Mouse (Mus musculus): ENCODE measurements around the gene Myl6. TPM values are rescaled to one million over a fixed set of nuclear protein-coding genes. Genes with fewer than 3 reads are reported as not detected.
A peak's percentile ranks its signal among the peaks of the same experiment; 100 is the strongest.
"Not testable (repeated sequence)": the region's sequence is repeated elsewhere in the genome, so short reads cannot be mapped to it uniquely, and the experiment has no call there.

Gene Myl6
- polyA plus RNA-seq, 1 experiment from 2014 or later = 685 TPM

DNA sequence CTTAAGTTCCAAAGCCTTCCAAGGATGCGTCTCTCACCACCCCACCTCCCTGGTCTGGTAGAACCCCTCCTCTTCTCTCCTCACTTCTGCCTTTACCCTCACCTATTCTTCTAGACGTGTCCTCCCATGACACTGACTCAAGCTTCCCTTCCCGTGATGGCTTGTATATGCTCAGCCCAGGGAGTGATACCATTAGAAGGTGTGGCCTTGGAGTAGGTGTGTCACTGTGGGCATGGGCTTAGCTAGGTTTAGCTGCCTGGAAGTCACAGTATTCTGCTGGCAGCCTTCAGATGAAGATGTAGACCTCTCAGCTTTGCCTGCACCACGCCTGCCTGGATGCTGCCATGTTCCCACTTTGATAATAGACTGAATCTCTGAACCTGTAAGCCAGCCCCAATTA is 21.1 kb upstream of the Myl6 start:
- no peaks in the 10 kb centered on the region for H3K9me3 ChIP-seq (ENCODE audit: control insufficient read depth, low read length)
- DNase-seq (ENCODE audit: low spot score) = no peak
- peaks cover 22% of the 10 kb centered on the region for H3K4me1 ChIP-seq (replicated peaks; ENCODE audit: control insufficient read depth, insufficient read depth, low read length)
- ATAC-seq (replicated peaks; ENCODE audit: low FRiP score) = no peak
- H3K4me2 ChIP-seq = no peak overlapping the region
- no peak overlapping the region for H3K9ac ChIP-seq (ENCODE audit: low read depth, low read length)
- WGBS = 81% methylated on average over 4 of the region's 4 CpGs
- no peak overlapping the region for H3K27ac ChIP-seq (ENCODE audit: low read depth, low read length)
- H3K36me3 ChIP-seq (ENCODE audit: control insufficient read depth, insufficient read depth, low read length) = peaks cover 11% of the 10 kb centered on the region; the same call in 1 of the 2 replicates
- no peak overlapping the region for H3K4me3 ChIP-seq (ENCODE audit: low read depth, low read length)
- H3K27me3 ChIP-seq (replicated peaks; ENCODE audit: control insufficient read depth, insufficient read depth, low read length) = no peaks in the 10 kb centered on the region

GRCm38 (mm10) chr10:128511761-128512160 is 17.8 kb upstream of the Myl6 start:
- no peak overlapping the region for H3K9ac ChIP-seq (ENCODE audit: low read depth, low read length)
- no peak overlapping the region for H3K4me3 ChIP-seq (ENCODE audit: low read depth, low read length)
- H3K36me3 ChIP-seq (ENCODE audit: control insufficient read depth, insufficient read depth, low read length) = peaks cover 7% of the 10 kb centered on the region
- H3K27me3 ChIP-seq (replicated peaks; ENCODE audit: control insufficient read depth, insufficient read depth, low read length) = no peaks in the 10 kb centered on the region
- no peak for ATAC-seq (replicated peaks; ENCODE audit: low FRiP score)
- H3K4me1 ChIP-seq (replicated peaks; ENCODE audit: control insufficient read depth, insufficient read depth, low read length) = peaks cover 15% of the 10 kb centered on the region
- DNase-seq (ENCODE audit: low spot score) = no peak
- H3K9me3 ChIP-seq (ENCODE audit: control insufficient read depth, low read length) = no peaks in the 10 kb centered on the region
- H3K27ac ChIP-seq (ENCODE audit: low read depth, low read length) = no peak overlapping the region
- WGBS = 86% methylated on average over 12 of the region's 12 CpGs
- no peak overlapping the region for H3K4me2 ChIP-seq

DNA sequence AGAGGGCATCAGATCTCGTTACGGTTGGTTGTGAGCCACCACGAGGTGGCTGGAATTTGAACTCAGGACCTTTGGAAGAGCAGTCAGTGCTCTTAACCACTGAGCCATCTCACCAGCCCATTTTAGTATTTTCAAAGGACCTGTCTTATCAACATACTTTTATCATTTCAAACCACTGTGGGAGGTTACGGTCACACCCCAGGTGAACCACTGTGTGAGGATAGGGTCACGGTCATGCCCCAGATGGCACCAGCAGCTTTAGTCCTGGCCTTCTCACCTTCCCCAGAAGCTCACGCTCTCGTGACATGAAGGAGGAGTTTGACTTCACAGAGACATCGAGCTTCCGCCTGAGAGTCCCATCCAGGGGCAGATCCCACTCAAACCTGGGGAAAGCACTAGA is 17.2 kb upstream of the Myl6 start:
- no peak overlapping the region for H3K9ac ChIP-seq (ENCODE audit: low read depth, low read length)
- H3K4me2 ChIP-seq = no peak overlapping the region
- H3K27me3 ChIP-seq (replicated peaks; ENCODE audit: control insufficient read depth, insufficient read depth, low read length) = no peaks in the 10 kb centered on the region
- 0 out of 2 replicates have a peak, but pooled peaks have one; percentile 27 for ATAC-seq (replicated peaks; ENCODE audit: low FRiP score)
- H3K27ac ChIP-seq (ENCODE audit: low read depth, low read length) = no peak overlapping the region
- H3K4me3 ChIP-seq (ENCODE audit: low read depth, low read length) = no peak overlapping the region
- no peak for DNase-seq (ENCODE audit: low spot score)
- H3K4me1 ChIP-seq (replicated peaks; ENCODE audit: control insufficient read depth, insufficient read depth, low read length) = peaks cover 10% of the 10 kb centered on the region
- H3K36me3 ChIP-seq (ENCODE audit: control insufficient read depth, insufficient read depth, low read length) = peaks cover 7% of the 10 kb centered on the region
- H3K9me3 ChIP-seq (ENCODE audit: control insufficient read depth, low read length) = no peaks in the 10 kb centered on the region
- 77% methylated on average over 9 of the region's 9 CpGs for WGBS

DNA sequence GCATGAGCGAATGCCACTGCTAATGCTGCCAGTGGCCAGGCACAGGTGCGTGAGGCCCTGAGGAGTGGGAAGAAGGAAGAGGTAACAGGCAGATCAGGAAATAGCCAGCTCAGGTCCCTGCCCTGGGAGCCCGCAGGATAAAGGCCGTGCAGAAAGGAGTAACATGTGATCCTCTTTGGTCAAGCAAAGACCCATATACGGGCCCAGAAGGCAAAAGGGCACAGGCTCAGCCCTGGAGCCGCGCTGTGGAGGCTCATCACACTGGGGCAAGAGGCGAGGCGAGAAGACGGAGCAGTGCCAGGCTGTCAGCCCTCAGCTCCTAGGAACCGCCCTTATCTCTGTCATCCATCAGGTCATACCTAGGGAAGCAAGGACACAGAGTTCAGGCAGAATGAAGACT is 16.4 kb upstream of the Myl6 start:
- Histone ChIP-seq H3K4me3 (ENCODE audit: low read depth, low read length) (no peak overlapping the region), H3K4me1 (replicated peaks; ENCODE audit: control insufficient read depth, insufficient read depth, low read length) (0 out of 2 replicates have a peak, but pooled peaks cover 3% of the 10 kb centered on the region), H3K9ac (ENCODE audit: low read depth, low read length) (no peak overlapping the region), H3K36me3 (ENCODE audit: control insufficient read depth, insufficient read depth, low read length) (peaks cover 9% of the 10 kb centered on the region), H3K27ac (ENCODE audit: low read depth, low read length) (no peak overlapping the region), H3K9me3 (ENCODE audit: control insufficient read depth, low read length) (no peaks in the 10 kb centered on the region), H3K27me3 (replicated peaks; ENCODE audit: control insufficient read depth, insufficient read depth, low read length) (no peaks in the 10 kb centered on the region), H3K4me2 (no peak overlapping the region)
- WGBS = 85% methylated on average over 11 of the region's 11 CpGs
- DNase-seq (ENCODE audit: low spot score) (no peak), ATAC-seq (replicated peaks; ENCODE audit: low FRiP score) (no peak)

DNA sequence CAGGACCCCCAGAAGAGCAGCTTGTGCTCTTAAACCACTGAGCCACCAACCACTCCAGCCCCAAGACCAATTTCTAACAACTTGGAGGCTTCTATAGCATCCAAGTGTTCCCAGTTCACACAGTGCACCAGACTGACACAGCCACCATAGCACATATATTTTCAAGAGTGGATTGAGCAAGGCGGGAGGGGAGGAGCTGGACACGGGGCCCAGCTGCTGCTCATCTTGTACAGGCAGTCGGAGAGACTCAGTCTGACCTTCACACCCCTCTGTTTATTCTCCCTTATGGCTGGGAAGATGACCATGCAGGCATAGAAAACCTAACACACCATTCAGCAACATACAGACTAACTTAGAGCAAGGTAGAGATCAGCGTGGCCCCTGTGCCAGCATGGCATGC is 15.9 kb upstream of the Myl6 start:
- Histone ChIP-seq H3K4me3 (ENCODE audit: low read depth, low read length) (no peak overlapping the region), H3K27ac (ENCODE audit: low read depth, low read length) (no peak overlapping the region), H3K36me3 (ENCODE audit: control insufficient read depth, insufficient read depth, low read length) (peaks cover 9% of the 10 kb centered on the region), H3K9ac (ENCODE audit: low read depth, low read length) (no peak overlapping the region), H3K9me3 (ENCODE audit: control insufficient read depth, low read length) (no peaks in the 10 kb centered on the region), H3K4me2 (no peak overlapping the region), H3K4me1 (replicated peaks; ENCODE audit: control insufficient read depth, insufficient read depth, low read length) (peaks cover 5% of the 10 kb centered on the region), H3K27me3 (replicated peaks; ENCODE audit: control insufficient read depth, insufficient read depth, low read length) (no peaks in the 10 kb centered on the region)
- no peak for DNase-seq (ENCODE audit: low spot score)
- ATAC-seq (replicated peaks; ENCODE audit: low FRiP score) = no peak
- WGBS = 72% methylated on average over 4 of the region's 4 CpGs

DNA sequence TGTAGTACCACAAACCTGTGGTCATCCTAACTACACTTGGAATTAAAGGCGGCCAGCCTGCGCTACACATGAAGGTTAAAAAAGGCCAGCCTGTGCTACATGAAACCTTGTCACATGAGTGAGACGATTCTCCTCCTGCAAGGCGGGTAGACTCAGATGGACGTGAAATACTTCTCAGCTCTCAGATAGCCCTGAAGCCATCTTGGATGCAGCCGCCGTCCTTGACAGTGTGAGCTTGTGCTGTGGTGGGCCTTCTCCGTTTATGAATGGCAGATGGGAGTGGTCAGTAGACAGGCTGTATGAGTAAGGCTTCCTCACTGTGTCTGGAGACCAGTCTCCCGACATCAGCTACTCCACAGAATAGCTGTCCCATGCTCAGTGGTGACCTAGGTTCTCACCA is 15.3 kb upstream of the Myl6 start:
- H3K4me3 ChIP-seq (ENCODE audit: low read depth, low read length) = no peak overlapping the region
- no peak overlapping the region for H3K9ac ChIP-seq (ENCODE audit: low read depth, low read length)
- H3K27ac ChIP-seq (ENCODE audit: low read depth, low read length) = no peak overlapping the region
- no peak for DNase-seq (ENCODE audit: low spot score)
- H3K4me1 ChIP-seq (replicated peaks; ENCODE audit: control insufficient read depth, insufficient read depth, low read length) = peaks cover 12% of the 10 kb centered on the region
- no peaks in the 10 kb centered on the region for H3K9me3 ChIP-seq (ENCODE audit: control insufficient read depth, low read length)
- no peak for ATAC-seq (replicated peaks; ENCODE audit: low FRiP score)
- 88% methylated on average over 9 of the region's 9 CpGs for WGBS
- no peaks in the 10 kb centered on the region for H3K27me3 ChIP-seq (replicated peaks; ENCODE audit: control insufficient read depth, insufficient read depth, low read length)
- H3K4me2 ChIP-seq = no peak overlapping the region
- H3K36me3 ChIP-seq (ENCODE audit: control insufficient read depth, insufficient read depth, low read length) = peaks cover 9% of the 10 kb centered on the region

- Histone ChIP-seq H3K9me3 (ENCODE audit: control insufficient read depth, low read length) (no peaks in the 10 kb centered on the region), H3K27me3 (replicated peaks; ENCODE audit: control insufficient read depth, insufficient read depth, low read length) (no peaks in the 10 kb centered on the region), H3K9ac (ENCODE audit: low read depth, low read length) (no peak overlapping the region), H3K4me2 (no peak overlapping the region), H3K4me1 (replicated peaks; ENCODE audit: control insufficient read depth, insufficient read depth, low read length) (peaks cover 13% of the 10 kb centered on the region), H3K36me3 (ENCODE audit: control insufficient read depth, insufficient read depth, low read length) (peaks cover 9% of the 10 kb centered on the region), H3K4me3 (ENCODE audit: low read depth, low read length) (no peak overlapping the region), H3K27ac (ENCODE audit: low read depth, low read length) (no peak overlapping the region)
- no peak for ATAC-seq (replicated peaks; ENCODE audit: low FRiP score)
- WGBS = 86% methylated on average over 9 of the region's 9 CpGs
- no peak for DNase-seq (ENCODE audit: low spot score)
Observed at GRCm38 (mm10) chr10:128508260-128508659, 14.3 kb upstream of the Myl6 start.

DNA sequence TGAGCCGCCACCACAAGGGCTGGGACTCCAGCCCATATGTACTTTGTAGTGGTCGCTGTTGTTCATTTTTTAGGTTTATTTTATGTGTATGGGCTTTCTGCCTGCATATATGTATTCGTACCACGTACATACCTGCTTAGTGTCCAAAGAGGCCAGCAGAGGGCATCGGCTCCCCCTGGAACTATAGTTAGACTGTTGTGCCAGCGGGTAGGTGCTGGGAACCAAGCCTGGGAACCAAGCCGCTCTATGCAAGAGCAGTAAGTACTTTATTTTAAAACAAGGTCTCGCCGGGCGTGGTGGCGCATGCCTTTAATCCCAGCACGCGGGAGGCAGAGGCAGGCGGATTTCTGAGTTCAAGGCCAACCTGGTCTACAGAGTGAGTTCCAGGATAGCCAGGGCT is 12.0 kb upstream of the Myl6 start:
- H3K4me3 ChIP-seq (ENCODE audit: low read depth, low read length) = no peak overlapping the region
- H3K4me2 ChIP-seq = no peak overlapping the region
- WGBS = 94% methylated on average over 14 of the region's 14 CpGs
- no peak overlapping the region for H3K9ac ChIP-seq (ENCODE audit: low read depth, low read length)
- no peak for ATAC-seq (replicated peaks; ENCODE audit: low FRiP score)
- no peak overlapping the region for H3K27ac ChIP-seq (ENCODE audit: low read depth, low read length)
- DNase-seq (ENCODE audit: low spot score) = no peak
- no peaks in the 10 kb centered on the region for H3K9me3 ChIP-seq (ENCODE audit: control insufficient read depth, low read length)
- H3K4me1 ChIP-seq (replicated peaks; ENCODE audit: control insufficient read depth, insufficient read depth, low read length) = peaks cover 9% of the 10 kb centered on the region
- H3K36me3 ChIP-seq (ENCODE audit: control insufficient read depth, insufficient read depth, low read length) = peaks cover 9% of the 10 kb centered on the region
- no peaks in the 10 kb centered on the region for H3K27me3 ChIP-seq (replicated peaks; ENCODE audit: control insufficient read depth, insufficient read depth, low read length)

DNA sequence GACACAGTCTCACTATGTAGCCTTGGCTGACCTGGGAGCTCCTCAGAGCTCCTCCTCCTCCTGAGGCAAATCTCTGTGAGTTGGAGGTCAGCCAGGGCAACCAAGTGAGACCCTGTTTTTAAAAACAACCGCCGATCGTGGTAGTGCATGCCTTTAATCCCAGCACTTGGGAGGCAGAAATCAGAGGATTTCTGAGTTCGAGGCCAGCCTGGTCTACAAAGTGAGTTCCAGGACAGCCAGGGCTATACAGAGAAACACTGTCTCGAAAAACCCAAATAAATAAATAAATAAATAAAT is 11.4 kb upstream of the Myl6 start:
- H3K4me3 ChIP-seq (ENCODE audit: low read depth, low read length); H3K4me1 ChIP-seq (replicated peaks; ENCODE audit: control insufficient read depth, insufficient read depth, low read length); H3K4me2 ChIP-seq; DNase-seq (ENCODE audit: low spot score); H3K9ac ChIP-seq (ENCODE audit: low read depth, low read length); H3K27me3 ChIP-seq (replicated peaks; ENCODE audit: control insufficient read depth, insufficient read depth, low read length); H3K36me3 ChIP-seq (ENCODE audit: control insufficient read depth, insufficient read depth, low read length); ATAC-seq (replicated peaks; ENCODE audit: low FRiP score); H3K9me3 ChIP-seq (ENCODE audit: control insufficient read depth, low read length): not testable (repeated sequence)
- 0 out of 2 replicates have a peak overlapping the region, but pooled peaks have one; percentile 70 for H3K27ac ChIP-seq (ENCODE audit: low read depth, low read length)
- WGBS = 81% methylated on average over 5 of the region's 5 CpGs

All from liver, embryonic 11.5 days (tissue).